Mouse (Mus musculus) G1E (cell line): ENCODE measurements at regions not wholly inside any gene's neighbourhood (a gene's known extent, or its start where the extent isn't known, plus 50 kb on each side); places are given as distances from the start of the nearest gene placed in this dataset.

Experiments
- CTCF ChIP-seq: IDR thresholded peaks from 2 replicates; pipeline ENCODE4 v1.5.1; 2012; ENCODE audit warnings: low read depth, low read length, inconsistent platforms, mixed read lengths
- GATA1 ChIP-seq: IDR thresholded peaks from 2 replicates; pipeline ENCODE4 v1.6.1; 2012; ENCODE audit warnings: borderline replicate concordance, low read length, inconsistent platforms, mixed read lengths

DNA sequence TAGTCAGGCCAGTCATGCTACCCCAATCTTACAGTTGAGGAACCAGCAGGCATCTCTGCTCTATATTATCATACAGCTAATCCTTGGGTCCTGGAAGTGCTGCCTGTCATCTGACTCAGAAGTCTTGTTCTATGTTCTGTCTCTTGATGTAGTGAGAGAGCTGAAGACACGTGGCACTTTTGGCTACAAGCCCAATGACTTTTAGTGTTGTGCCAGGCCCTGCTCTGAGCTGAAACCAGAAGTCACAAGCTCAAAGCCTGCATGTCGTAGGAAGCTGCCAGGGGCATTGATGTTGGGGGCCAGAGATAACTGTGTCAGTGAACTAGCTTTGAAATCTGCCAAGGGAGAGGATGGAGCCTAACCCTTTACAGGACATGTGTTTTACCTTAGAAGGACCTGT, 904.8 kb upstream of the Lrrc6 start:
- TF ChIP-seq GATA1 (no peak), CTCF (no peak)
